Mouse (Mus musculus): Measurements from ENCODE around the gene Coro7.
"Not testable (repeated sequence)": the region's sequence is repeated elsewhere in the genome, so short reads cannot be mapped to it uniquely, and the experiment has no call there.

The Coro7 gene

DNA sequence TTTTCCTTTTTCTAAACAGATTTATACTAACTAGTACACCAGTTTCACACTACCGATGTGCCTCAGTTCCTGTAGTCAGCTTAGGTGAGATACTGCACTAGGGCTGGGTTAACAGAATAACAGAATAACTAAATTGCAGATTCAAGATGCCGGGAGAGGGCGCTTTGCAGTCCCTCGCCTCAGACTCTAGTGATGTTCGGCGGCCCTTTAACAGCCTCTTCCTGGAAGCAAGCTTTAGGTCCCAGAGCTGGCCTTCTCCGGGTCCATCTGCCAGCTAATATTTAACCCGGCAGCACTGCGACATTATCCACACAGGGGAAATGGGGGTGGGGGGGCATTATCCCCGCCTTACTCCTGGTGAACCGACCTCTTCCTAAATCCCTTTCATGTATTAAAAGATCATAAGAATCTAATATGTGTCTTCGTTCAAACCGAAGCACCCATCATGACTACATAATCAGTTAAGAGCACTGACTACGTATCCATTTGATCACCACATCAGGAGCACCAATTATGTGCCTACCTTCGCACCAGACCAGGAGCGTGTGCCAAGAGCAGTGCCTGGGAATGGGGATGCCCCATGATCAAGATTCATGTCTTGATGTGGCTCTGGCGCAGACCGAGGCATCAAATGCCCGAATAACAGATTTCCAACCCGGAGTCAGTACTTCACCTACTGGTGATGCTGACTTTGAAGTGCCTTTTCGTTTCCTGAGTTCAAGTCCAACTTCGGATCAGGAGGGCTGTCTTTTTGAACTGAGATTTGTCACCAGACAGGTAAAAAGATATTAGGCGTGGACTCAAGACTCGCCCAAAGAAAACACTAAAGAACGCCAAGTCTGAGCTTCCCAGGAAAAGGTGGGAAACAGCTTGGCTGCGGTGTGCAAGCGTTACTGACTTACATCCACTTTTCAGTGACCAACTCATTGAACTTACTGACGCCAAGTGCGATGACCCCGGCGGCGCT, 86.4 kb downstream of the Coro7 start:
- DNase-seq, result peak; percentile 63

DNA sequence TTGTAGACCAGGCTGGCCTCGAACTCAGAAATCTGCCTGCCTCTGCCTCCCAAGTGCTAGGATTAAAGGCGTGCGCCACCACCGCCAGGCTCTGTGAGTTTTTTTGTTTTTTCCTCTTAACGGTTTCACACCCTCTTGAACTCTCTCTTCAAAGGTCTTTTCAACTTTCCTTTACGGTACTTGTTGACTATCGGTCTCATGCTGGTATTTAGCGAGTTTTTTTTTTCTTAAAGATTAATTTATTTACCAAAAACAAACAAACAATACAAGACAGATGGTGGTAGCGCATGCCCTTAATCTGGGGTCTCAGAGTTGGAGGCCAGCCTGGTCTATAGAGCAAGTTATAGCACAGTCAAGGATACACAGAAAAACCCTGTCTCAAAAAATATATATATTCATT, 89.3 kb downstream of the Coro7 start:
- DNase-seq, result no peak

DNA sequence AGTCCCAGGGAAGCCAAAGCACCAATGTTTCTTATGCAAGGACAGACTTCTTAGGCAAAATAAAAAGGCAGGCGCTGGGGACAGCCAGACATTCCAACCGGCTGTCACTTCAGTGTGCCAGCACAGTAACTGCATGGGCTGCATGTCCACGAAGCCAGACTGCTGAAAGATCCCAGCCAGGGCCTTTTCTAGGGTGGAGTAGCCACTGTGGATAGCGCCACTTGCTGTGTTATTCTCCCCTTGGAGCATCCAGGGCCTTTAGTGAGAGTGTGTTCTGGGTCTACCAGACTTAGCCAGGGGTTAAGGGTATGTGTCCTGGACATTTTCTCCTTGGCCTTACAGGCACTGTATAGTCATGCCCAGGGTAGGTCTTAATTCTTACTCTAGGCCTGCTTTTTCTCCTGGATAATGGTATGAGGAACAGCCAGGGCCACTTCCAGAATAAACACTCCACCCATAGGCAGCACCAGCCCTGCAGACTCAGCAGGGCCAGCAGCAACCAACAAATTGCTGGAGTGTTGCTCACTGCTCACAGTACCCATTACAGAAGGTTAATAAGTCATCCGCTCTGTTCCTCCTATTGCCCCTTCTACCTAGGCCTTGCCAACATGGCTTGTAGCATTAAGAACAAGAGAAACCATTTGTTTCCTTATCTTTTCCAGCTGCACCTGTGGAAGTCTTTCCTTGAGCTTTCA, 91.9 kb downstream of the Coro7 start:
- no peak for DNase-seq

DNA sequence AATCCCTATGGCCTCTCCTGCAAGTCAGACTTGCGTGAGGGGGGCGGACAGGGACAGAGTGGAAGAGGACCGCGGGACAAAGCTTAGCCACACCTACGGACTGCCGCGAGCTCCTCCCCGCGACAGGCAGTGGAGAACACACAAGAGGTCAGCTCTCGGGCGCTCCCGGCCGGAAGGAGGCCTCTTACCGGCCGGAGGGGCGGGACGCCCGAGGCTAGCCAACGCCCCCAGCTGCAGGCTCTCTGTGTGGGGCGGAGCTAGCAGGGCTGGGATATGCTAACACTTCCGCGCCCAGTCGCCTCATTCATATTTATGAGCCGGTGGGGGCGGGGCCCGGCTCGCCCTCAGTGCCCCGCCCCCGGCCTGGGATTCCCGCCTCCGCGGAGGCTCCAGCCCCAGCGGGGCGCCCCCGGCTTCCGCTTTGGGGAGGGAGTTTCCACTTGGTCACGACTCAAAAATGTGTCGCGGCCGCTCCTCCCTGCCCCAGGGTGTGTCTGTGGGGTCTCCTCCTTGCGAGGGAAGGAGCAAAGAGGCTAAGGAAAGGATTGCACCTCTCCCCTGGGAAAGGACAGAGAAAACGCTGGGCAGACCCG, 93.0 kb downstream of the Coro7 start:
- peak; percentile 99 for DNase-seq

DNA sequence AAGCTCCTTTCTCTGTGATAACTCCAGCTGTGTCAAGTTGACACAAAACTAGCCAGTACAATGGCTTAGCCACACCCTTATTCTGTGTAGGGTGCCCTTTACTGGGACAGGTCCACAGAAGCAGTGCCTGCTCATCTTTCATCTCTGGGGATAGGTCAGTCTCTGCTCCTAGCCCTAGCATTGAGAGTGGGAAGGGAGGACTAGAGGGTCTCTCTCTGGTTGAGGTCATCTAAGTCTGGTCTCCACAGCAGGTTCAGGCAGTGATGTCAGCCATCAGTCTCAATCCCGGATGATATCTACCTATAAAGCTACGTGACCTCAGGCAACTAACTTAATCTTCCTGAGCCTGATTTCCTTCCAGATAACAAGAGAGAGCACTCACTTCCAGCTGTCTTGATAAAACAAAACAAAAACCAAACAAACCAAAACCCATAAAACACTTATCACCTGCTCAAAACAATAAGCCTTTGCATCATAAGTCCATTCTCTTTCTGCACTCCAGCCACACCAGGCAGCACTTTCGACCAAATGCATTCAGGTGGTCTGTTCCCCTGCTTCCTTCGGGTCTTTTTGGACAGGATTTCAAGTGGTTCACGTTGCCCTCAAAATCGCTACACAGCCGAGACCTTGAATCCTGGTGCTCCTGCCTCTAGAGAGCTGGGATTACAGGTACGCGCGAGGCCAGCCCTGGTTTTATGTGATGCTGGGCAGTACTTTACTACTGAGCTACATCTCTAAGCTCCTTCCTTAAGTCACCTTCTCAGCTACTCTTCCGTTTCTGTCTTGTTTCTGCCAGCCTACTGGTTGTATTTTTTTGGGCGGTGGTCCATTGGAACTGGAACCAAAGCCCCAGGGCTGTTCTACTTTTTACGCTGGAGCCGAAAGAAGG, 93.7 kb downstream of the Coro7 start:
- DNase-seq, result no peak

DNA sequence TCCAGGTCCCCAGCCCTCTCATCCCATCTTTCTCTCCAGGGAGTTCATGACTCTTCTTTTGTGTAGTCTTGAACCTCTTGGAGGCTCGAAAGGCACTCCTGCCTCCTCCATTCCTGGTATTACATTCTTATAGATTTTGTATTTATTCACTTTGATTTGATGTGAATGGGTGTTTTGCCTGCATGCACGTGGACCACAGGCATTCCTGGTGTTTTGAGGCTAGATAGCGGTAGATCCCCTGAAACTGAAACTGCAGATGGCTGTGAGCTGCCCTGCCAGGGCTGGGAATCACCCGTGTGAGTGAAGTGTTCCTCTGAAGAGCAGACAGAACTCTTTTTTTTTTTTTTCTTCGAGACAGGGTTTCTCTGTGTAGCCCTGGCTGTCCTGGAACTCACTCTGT, 95.1 kb downstream of the Coro7 start:
- no peak for DNase-seq

DNA sequence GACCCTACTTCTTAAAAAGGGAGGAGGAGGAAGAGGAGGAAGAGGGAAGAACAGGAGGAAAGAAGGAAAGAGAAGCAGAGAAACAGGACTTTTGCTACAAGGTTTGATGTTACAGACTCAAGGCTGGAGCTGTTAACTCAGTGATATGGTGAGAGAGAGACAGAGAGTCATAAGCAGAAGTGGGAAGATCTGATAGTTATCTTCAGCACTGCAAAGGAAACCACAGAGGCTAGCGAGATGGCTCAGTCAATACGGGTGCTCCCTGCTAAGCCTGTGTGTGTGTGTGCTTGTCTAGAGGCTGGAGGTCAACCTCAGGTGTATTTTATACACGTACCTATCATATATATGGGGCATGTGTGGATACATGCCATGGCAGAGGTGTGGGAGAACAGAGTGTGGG, 95.8 kb downstream of the Coro7 start:
- no peak for DNase-seq

DNA sequence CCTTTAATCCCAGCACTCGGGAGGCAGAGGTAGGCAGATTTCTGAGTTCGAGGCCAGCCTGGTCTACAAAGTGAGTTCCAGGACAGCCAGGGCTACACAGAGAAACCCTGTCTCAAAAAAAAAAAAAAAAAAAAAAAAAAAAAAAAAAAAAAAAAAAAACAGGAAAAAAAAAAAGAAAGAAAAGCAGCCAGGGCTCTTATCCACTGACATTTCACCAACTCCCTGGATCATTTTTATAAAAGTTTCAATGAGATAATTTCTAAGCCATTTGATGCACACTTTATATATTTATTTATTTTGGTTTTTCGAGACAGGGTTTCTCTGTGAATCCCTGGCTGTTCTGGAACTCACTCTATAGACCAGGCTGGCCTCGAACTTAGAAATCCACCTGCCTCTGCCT, 98.4 kb downstream of the Coro7 start:
- not testable (repeated sequence) for DNase-seq

DNA sequence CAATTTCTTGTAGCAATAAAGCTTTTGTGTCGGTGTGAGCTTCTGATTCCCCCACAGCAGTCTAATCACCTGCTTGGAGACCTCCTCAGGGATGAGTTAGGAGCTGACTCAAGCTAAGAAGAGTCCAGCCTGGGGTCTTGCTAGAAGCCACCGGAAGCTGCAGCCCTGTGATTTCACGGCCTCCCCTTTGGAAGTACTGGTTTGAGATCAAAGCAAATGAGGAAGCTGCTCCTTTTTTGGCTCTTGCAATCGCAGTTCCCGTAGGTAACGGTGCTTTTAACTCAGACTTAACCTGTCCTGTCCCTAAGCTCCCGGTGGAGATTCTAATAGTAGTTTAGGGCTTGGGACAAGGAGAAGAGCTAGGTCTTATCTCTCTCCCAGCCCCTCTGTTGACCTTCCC, 100.9 kb downstream of the Coro7 start:
- DNase-seq, result no peak

DNA sequence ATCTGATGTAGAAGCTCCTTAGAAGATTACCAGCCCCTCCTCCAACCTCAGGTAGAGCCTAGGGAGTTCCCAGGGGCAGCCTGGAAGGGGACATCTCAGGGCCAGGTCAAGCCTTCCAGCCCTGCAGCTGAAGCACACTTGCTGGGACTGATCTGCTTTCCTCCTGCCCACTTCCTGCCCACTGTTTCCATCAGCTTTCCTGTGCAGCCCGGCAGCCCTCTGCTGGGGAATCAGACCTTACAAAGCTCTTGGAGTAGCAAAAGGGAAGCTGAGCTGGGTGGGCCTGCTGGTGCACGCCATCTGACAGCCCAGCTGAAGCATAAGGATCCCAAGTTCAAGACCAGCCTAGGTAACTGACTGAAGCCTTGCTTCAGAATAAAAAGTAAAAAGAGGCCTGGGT, 102.7 kb downstream of the Coro7 start:
- no peak for DNase-seq
